Mouse (Mus musculus) mouse trophoblast stem cell (cell line): Measurements from ENCODE around the gene Stard10.

Experiments used
- in situ Hi-C, 2 experiments: fragments of 300-500 bp; cut with MseI, MboI; formaldehyde crosslinking; loops; 2 replicates in 1 of 2; 3 replicates in 1 of 2; pipeline ENCODE4 v1.15.1; 2025

Gene Stard10

DNA sequence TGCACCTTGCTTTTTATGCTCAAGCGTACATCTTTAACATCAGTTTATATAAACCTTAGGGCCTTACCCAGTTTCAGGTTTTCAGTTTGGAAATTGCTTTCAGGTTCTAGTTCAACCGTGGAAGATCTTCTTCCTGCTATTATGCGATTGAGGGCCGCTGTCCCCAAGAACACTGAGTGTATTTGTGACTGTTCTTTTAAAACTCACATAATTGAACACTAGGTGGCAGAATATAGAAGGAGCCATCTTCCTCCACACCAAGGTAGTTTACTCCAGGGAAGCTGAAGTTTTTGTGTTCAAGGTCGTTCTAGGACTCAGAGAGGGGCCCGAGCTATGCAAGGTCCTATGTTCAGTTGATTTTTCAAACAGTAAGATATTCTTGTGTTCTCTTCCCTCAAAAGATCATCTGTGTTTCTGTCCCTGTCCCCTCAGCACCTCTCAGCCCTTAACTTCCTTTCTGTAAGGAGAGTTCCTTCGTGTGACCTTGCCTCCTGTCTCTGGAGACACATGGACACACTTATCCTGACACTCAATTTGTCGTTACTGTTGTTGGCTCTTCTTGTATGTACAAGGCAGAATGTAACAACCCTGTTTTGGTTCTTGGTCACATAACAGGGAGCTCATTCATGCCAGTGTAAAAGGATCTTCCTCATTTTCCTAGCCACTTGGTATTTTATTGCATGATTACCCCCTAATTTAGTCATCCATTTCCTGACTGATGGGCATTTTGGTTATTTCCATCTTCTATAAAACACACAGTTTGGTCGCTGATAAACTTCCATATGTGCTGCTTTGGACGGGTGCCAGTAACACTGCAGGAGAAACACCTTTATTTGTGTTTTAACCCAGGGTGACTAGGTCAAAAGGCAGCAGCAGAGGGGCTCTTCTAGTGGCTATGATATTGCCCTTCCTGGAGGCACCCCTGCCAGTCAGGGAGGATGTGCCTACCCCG is 51.3 kb downstream of the Stard10 start:
- in situ Hi-C loops: no loop called here

GRCm38 (mm10) chr7:101369666-101370065 is 52.8 kb downstream of the Stard10 start:
- in situ Hi-C loops: no loop called here

- in situ Hi-C loops: no loop called here
Observed at GRCm38 (mm10) chr7:101373082-101373481, 56.2 kb downstream of the Stard10 start.

DNA sequence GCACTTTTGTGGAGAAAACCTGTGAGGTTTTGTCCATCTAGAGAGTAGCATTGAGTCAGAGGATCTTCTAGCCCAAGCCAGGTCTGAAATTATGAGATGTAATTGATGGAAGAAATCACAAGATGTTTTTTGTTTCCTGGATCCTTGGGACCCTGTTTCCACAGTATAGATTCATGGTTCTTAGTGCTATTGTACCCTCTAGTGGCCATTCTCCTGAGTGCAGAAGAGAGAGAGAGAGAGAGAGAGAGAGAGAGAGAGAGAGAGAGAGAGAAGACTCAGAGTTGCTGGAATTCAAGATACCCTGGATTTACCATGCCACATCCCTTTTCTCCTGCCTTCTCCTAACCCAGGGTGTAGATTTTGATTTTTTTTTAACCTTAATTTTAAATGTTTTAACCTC is 57.3 kb downstream of the Stard10 start:
- in situ Hi-C loops: no loop called here

- in situ Hi-C loops: no loop called here
Observed at GRCm38 (mm10) chr7:101376701-101377340, 59.9 kb downstream of the Stard10 start.

DNA sequence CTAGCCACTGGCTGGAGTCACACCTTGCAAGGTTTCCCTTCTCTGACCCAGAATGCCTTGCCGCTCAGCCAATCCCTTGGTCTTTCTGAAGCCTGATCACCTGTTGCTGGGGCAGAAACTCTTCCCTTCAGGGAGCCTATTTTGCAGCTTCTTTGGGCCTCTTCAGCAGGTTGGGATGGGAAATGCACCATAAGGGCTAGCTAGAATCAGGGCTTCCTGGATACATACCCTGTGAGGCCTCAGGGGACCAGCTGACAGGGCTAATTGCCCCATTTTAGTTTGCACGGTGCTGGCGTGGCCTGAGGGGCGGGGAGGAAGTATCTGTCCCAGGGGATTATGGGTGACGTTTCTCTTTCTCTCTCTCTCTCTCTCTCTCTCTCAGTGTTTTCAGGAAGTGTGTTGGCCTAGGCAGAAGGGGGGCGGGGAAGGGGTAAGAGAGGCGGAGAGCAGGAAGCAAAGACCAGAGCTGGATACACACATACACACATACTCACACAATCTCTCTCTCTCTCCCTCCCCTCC is 60.9 kb downstream of the Stard10 start:
- in situ Hi-C loops: no loop called here

GRCm38 (mm10) chr7:101378285-101378684 is 61.4 kb downstream of the Stard10 start:
- in situ Hi-C loops: no loop called here

DNA sequence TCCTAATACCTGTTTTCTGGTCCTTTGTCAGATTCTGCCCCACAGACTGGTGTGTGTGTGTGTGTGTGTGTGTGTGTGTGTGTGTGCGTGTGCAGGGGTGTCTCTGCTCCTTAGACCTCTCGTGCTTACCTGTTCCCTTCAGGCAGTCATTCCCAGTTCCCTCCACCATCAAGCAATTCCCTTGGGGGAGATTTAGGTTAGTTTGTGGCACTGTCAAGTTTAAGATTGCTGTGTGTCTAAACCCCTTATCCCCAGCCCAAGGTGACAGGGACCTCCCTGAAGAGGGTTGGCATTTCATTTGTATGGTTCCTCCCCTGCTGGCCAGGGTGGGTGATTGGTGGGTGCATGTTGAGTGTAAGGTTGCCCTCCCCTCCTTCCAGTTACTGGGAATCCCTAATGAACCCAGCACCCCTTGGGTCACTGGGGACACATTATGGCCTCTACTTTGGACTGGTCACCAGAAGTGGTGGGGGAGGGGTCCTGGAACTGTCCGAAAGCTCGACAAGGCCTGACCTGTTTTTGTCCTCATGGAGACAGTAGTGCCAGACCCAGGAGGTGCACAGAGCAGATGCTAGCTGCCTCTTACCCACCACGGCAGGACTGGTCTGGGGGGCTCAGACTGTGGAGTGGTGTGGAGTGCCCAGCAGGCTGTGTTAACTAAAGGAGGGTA is 62.0 kb downstream of the Stard10 start:
- in situ Hi-C loops: no loop called here

GRCm38 (mm10) chr7:101379732-101380131 is 62.8 kb downstream of the Stard10 start:
- in situ Hi-C loops: no loop called here

GRCm38 (mm10) chr7:101381512-101381911 is 64.6 kb downstream of the Stard10 start:
- in situ Hi-C loops: no loop called here

- in situ Hi-C loops: no loop called here
Observed at GRCm38 (mm10) chr7:101382378-101382777, 65.5 kb downstream of the Stard10 start.

DNA sequence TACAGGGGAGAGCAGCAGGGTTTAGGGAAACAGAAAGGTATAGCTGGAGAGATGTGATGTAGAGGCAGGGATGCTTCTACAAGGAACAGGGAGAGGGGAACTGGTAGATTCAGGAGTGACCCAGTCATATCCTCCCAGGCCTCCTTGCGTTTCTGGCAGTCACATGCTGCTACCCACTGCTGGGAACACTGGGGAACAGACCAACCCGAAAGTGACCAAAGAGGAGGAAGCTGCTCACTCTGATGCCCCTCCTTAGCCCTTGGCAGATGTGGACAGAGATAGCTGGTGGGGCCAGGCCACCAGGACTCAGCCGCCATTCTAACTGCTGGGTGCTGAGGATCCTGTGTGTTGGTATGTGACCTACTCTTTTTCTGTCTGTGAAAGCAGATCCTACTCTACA is 66.9 kb downstream of the Stard10 start:
- in situ Hi-C loops: no loop called here

DNA sequence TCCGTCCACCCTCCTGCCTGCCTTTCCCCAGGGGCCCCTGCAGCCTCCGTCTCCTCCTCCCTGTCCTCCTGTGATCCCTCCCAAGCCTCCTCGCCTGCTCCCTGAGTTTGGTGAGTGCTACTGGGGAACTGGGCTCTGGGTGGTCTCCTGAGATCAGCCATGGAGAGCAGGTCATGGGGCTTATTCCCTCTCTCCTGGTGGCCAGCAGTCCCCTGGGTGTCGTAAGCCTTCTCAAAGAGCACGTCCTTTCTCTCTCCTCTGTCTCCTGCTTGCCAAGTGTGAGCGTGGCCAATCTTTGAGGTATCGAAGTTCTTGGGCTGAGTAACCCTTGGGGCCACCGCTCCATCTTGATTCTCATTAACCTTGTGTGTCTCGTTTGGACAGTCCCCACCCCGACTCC is 68.0 kb downstream of the Stard10 start:
- in situ Hi-C loops: no loop called here

DNA sequence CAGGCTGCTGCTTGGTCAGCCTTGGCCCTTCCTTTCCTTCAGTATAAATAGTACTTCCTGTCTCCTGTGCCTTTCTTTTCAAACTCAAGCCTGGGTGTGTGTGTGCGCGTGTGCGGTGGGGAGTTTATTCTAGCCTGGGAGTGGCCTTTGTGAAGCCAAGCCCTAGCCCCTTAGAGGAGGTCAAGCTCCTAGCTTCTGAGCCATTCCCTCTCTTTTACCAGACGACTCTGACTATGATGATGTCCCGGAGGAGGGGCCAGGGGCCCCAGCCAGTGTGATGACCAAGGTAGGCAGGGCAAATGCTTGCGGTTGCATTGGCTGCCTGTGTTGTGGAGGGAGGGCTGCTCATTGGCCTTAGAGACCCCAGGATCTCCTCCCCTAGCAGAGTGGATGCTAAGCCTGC is 68.4 kb downstream of the Stard10 start:
- in situ Hi-C loops: no loop called here

GRCm38 (mm10) chr7:101385866-101386452 is 69.1 kb downstream of the Stard10 start:
- in situ Hi-C loops: no loop called here

- in situ Hi-C loops: no loop called here
Observed at GRCm38 (mm10) chr7:101389256-101389655, 72.4 kb downstream of the Stard10 start.

GRCm38 (mm10) chr7:101391909-101392479 is 75.1 kb downstream of the Stard10 start:
- in situ Hi-C loops: no loop called here

GRCm38 (mm10) chr7:101393015-101393414 is 76.1 kb downstream of the Stard10 start:
- in situ Hi-C loops: no loop called here

- in situ Hi-C loops: no loop called here
Observed at GRCm38 (mm10) chr7:101393694-101394504, 77.0 kb downstream of the Stard10 start.

DNA sequence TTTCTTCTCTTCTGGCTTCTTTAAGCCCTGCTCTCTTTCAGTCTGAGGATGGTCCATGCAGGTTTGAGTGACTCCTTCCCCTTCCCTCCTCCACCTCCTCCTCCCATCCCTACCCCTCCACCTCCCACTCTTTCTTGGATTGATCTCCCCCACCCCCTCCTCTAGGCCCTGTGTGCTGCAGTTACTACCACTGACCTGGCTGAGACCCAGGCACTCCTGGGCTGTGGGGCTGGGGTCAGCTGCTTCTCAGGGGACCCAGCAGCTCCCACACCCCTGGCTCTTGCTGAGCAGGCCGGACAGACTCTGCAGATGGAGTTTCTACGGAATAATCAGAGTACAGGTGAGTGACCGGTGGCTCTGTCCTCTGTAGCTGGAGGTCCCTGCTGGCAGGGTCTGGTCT is 77.7 kb downstream of the Stard10 start:
- in situ Hi-C loops: no loop called here

DNA sequence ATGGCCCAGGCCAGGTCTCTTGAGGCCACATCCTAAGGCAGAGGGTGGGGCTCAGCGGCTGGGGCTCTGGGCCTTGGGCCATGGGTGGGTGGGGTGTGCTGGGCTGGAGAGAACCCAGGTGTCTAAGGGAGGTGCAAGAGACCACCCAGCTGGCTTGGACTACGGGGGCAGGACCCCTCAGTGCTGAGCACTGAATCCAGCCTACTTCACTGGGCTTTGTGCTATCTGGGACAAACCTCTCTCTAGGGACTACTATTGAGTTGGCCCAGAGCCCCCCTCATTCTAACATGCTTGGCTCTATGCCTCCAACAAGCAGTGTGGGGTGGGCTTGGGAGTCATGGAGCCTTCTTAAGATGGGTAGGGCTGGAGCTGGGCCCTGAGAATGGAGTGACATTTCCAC is 78.6 kb downstream of the Stard10 start:
- in situ Hi-C loops: no loop called here
